Mouse (Mus musculus) lung, postnatal 14 days (tissue): ENCODE data around the gene Olfr859.
"Not testable (repeated sequence)": the region's sequence is repeated elsewhere in the genome, so short reads cannot be mapped to it uniquely, and the experiment has no call there.

Source experiments
- DNase-seq: peaks from one replicate; pipeline ENCODE4 v3.0.0; 2021

Gene Olfr859

GRCm38 (mm10) chr9:19804606-19805005 is at the start of gene Olfr859:
Gene Olfr859 (plus strand): TSS chr9:19804906.
- not testable (repeated sequence) for DNase-seq

GRCm38 (mm10) chr9:19769136-19769535 is 35.6 kb upstream of the Olfr859 start:
- no peak for DNase-seq

- DNase-seq = no peak
Measured at GRCm38 (mm10) chr9:19769701-19770100, 35.0 kb upstream of the Olfr859 start.

- no peak for DNase-seq
Measured at GRCm38 (mm10) chr9:19779983-19780382, 24.7 kb upstream of the Olfr859 start, which contains the start of gene Olfr58. Gene Olfr58 (plus strand): TSS chr9:19780283.

GRCm38 (mm10) chr9:19803000-19803399 is 1.7 kb upstream of the Olfr859 start:
- DNase-seq = no peak

- no peak for DNase-seq
Measured at GRCm38 (mm10) chr9:19849647-19850046, 44.9 kb downstream of the Olfr859 start, which contains the start of gene Olfr860. Gene Olfr860 (minus strand): TSS chr9:19849747.
